Mouse (Mus musculus) limb, embryonic 11.5 days (tissue): ENCODE measurements around the gene Sel1l. TPM values are rescaled to one million over a fixed set of nuclear protein-coding genes. Genes with fewer than 3 reads are reported as not detected.
A peak's percentile ranks its signal among the peaks of the same experiment; 100 is the strongest.

Experiments
- ATAC-seq: fragments of 200-750 bp; cut with Nextera tagmentation; 2 replicates; pipeline ENCODE4 v1.8.0; 2017; ENCODE audit warnings: low read depth; ENCODE audit not compliant: insufficient number of reproducible peaks, low FRiP score, low TSS enrichment
- DNase-seq: peaks from one replicate; pipeline ENCODE4 v3.0.0-alpha.2; 2015; ENCODE audit warnings: low spot score
- H3K27ac ChIP-seq: fragments of 300-500 bp; sonication (generic); replicated peaks from 2 replicates; pipeline ENCODE4 v1.5.1; 2014; ENCODE audit warnings: low read depth, mild to moderate bottlenecking, low read length
- H3K27me3 ChIP-seq: fragments of 300-500 bp; sonication (generic); 2 replicates; pipeline ENCODE4 v1.6.1; 2014; ENCODE audit warnings: mild to moderate bottlenecking, low read length, mixed read lengths; ENCODE audit not compliant: control insufficient read depth, insufficient read depth
- H3K36me3 ChIP-seq: fragments of 300-500 bp; sonication (generic); 2 replicates; pipeline ENCODE4 v1.6.1; 2014; ENCODE audit warnings: mild to moderate bottlenecking, low read length, moderate library complexity, mixed read lengths; ENCODE audit not compliant: control insufficient read depth, insufficient read depth
- H3K4me1 ChIP-seq: fragments of 300-500 bp; sonication (generic); 2 replicates; pipeline ENCODE4 v1.6.1; 2014; ENCODE audit warnings: low read length, mixed read lengths; ENCODE audit not compliant: control insufficient read depth, insufficient read depth
- H3K4me2 ChIP-seq: fragments of 300-500 bp; sonication (generic); 2 replicates; pipeline ENCODE4 v1.6.1; 2014; ENCODE audit warnings: low read depth, mild to moderate bottlenecking, moderate library complexity; ENCODE audit not compliant: severe bottlenecking
- H3K4me3 ChIP-seq: fragments of 300-500 bp; sonication (generic); 2 replicates; pipeline ENCODE4 v1.5.1; 2014; ENCODE audit warnings: low read depth, low read length
- H3K9ac ChIP-seq: fragments of 300-500 bp; sonication (generic); 2 replicates; pipeline ENCODE4 v1.6.1; 2014; ENCODE audit warnings: mild to moderate bottlenecking, low read length
- H3K9me3 ChIP-seq: fragments of 300-500 bp; sonication (generic); 2 replicates; pipeline ENCODE4 v1.6.1; 2016; ENCODE audit warnings: low read length; ENCODE audit not compliant: control insufficient read depth
- WGBS: fragments of 180-500 bp; shearing (Covaris S2); extraction: QIAGEN DNeasy Blood & Tissue Kit; methylation state at CpG from one replicate; pipeline ENCODE4 v1.1.7; 2014; 5-methylcytosine and 5-hydroxymethylcytosine counted together
- polyA plus RNA-seq: library from polyadenylated mRNA; unstranded; fragments of >200 nt; fragmentation: Nextera tagmentation; extraction: Ambion mirVana; gene quantifications from 2 replicates; pipeline ENCODE4 v1.2.1, GENCODE M21; 2014

The Sel1l gene
- polyA plus RNA-seq, 1 experiment from 2014 or later: 64.9 TPM

DNA sequence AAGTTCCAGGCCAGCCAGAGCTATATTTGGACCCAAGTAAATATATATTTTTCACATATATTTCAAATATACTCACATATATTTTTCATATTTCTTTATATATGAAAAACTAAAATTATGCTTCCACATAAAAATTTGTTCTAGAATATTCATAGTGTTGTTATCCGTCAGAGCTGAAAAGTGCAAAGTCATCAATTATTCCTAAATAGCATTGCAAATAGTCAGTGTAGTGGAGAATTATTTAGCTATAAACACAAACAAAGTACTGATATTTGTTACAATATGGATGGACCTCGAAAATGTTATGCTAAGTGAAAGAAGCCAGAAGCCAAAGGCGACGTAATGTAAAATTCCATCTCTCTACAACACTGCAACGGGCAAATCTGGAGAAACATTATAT, 67.5 kb downstream of the Sel1l start:
- ATAC-seq (no peak), DNase-seq (no peak)
- WGBS: 89% methylated on average over 5 of the region's 5 CpGs
- peaks cover 3% of the 10 kb centered on the region for H3K4me1 ChIP-seq
- no peaks in the 10 kb centered on the region for H3K9me3 ChIP-seq
- no peaks in the 10 kb centered on the region; the same call in 1 of the 2 replicates for H3K27me3 ChIP-seq
- no peak overlapping the region for H3K4me3 ChIP-seq
- H3K4me2 ChIP-seq: no peak overlapping the region
- no peaks in the 10 kb centered on the region for H3K36me3 ChIP-seq
- no peak overlapping the region for H3K27ac ChIP-seq
- H3K9ac ChIP-seq: no peak overlapping the region

DNA sequence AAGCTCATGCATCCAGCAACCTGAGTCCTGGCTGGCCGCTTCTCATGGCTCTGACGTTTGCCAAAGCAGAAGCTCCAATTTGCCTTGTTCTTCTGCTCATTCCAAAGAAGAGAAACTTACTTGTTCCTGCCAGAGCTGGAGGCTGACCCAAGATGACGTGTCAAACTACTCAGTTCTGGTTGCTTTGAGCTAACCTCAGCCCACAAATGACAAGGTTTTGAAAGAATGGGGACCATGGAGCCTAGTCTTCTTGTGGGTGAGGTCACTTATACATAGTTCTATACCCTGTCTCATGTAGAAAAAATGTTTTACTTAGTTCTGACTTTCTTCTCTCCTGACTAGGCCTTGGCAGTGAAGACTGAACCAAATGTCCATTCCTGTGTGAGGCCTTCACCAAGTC, 68.4 kb downstream of the Sel1l start:
- WGBS: 80% methylated on average over 3 of the region's 3 CpGs

GRCm38 (mm10) chr12:91779004-91779365, 70.0 kb downstream of the Sel1l start:
- ATAC-seq (peak; percentile 91), DNase-seq (peak; percentile 85)
- Histone ChIP-seq H3K9ac (peak overlapping the region; percentile 51), H3K4me2 (peak overlapping the region; percentile 96), H3K9me3 (no peaks in the 10 kb centered on the region), H3K36me3 (no peaks in the 10 kb centered on the region), H3K4me1 (no peaks in the 10 kb centered on the region), H3K27me3 (no peaks in the 10 kb centered on the region; the same call in 1 of the 2 replicates), H3K27ac (no peak overlapping the region), H3K4me3 (peak overlapping the region; percentile 53)
- WGBS: 0% methylated on average over 30 of the region's 35 CpGs

More for the DNA sequence above, 68.4 kb downstream of the Sel1l start:
- Histone ChIP-seq H3K36me3 (no peaks in the 10 kb centered on the region), H3K9me3 (no peaks in the 10 kb centered on the region), H3K27me3 (no peaks in the 10 kb centered on the region; the same call in 1 of the 2 replicates), H3K4me3 (no peak overlapping the region), H3K4me2 (no peak overlapping the region), H3K9ac (no peak overlapping the region), H3K27ac (no peak overlapping the region), H3K4me1 (no peaks in the 10 kb centered on the region)
- ATAC-seq: no peak
- no peak for DNase-seq

DNA sequence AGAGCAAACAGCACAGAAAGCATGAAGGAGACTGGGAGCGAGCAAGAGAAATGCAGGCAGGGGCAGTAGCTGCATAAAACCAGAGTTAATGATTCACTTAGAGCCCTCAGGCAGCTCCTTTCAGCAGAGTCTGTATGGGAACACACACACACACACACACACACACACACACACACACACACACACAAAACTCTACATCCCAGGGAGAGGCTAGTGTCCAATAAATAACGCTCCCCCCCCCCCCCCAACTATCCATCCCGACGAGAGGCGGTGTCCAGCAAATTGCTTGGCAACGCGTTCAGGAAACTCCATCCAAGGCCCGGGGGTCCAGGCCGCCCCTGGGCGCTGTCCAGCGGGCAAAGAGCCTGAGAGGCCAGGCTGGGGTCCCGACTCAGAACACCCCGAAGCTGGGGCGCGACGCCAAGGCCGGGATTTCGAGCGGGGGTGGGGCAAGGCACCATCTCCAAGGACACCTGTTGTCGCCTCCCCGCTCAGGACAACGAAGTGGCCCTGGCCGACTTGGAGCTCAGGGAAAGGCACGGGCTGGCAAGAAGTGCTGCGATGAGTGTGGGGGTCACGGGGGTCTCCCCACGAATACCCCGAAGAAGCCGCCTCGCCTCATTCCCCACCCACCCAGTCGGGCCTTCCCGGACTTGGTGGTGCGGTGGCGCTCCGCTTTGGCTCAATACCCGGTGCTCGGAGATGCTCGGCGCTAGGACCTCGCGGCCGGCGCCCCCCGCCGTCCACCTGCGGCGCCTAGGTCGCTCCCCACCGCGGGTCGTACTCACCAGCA, 70.5 kb downstream of the Sel1l start:
- Histone ChIP-seq H3K4me2 (peak overlapping the region; percentile 96), H3K27me3 (no peaks in the 10 kb centered on the region; the same call in 1 of the 2 replicates), H3K9ac (peak overlapping the region; percentile 51), H3K36me3 (no peaks in the 10 kb centered on the region), H3K27ac (no peak overlapping the region), H3K4me1 (no peaks in the 10 kb centered on the region), H3K4me3 (peak overlapping the region; percentile 53), H3K9me3 (no peaks in the 10 kb centered on the region)
- ATAC-seq (peak; percentile 76), DNase-seq (peak; percentile 64)
- WGBS: 1% methylated on average over 45 of the region's 51 CpGs

- no peak overlapping the region for H3K4me2 ChIP-seq
- DNase-seq (no peak), ATAC-seq (no peak)
- no peak overlapping the region for H3K9ac ChIP-seq
- no peaks in the 10 kb centered on the region for H3K4me1 ChIP-seq
- no peak overlapping the region for H3K27ac ChIP-seq
- WGBS: 81% methylated on average over 5 of the region's 5 CpGs
- no peaks in the 10 kb centered on the region for H3K36me3 ChIP-seq
- no peak overlapping the region for H3K4me3 ChIP-seq
- no peaks in the 10 kb centered on the region for H3K9me3 ChIP-seq
- H3K27me3 ChIP-seq: no peaks in the 10 kb centered on the region; the same call in 1 of the 2 replicates
Observed at GRCm38 (mm10) chr12:91776342-91776741, 72.6 kb downstream of the Sel1l start.

GRCm38 (mm10) chr12:91774811-91775284, 74.1 kb downstream of the Sel1l start:
- H3K4me1 ChIP-seq: no peaks in the 10 kb centered on the region
- H3K27ac ChIP-seq: no peak overlapping the region
- H3K9me3 ChIP-seq: no peaks in the 10 kb centered on the region
- no peaks in the 10 kb centered on the region for H3K36me3 ChIP-seq
- no peaks in the 10 kb centered on the region; the same call in 1 of the 2 replicates for H3K27me3 ChIP-seq
- WGBS: 73% methylated on average over 8 of the region's 8 CpGs
- no peak overlapping the region for H3K4me3 ChIP-seq
- DNase-seq (no peak), ATAC-seq (no peak)
- no peak overlapping the region for H3K4me2 ChIP-seq
- no peak overlapping the region for H3K9ac ChIP-seq

- Histone ChIP-seq H3K9ac (no peak overlapping the region), H3K9me3 (no peaks in the 10 kb centered on the region), H3K4me2 (no peak overlapping the region), H3K4me1 (no peaks in the 10 kb centered on the region), H3K27me3 (no peaks in the 10 kb centered on the region), H3K36me3 (no peaks in the 10 kb centered on the region), H3K27ac (no peak overlapping the region), H3K4me3 (no peak overlapping the region)
- 81% methylated on average over 2 of the region's 2 CpGs for WGBS
- ATAC-seq (no peak), DNase-seq (no peak)
Observed at GRCm38 (mm10) chr12:91768871-91769270, 80.1 kb downstream of the Sel1l start.

- H3K27ac ChIP-seq: no peak overlapping the region
- no peak overlapping the region for H3K9ac ChIP-seq
- H3K36me3 ChIP-seq: no peaks in the 10 kb centered on the region
- WGBS: 88% methylated on average over 6 of the region's 6 CpGs
- no peaks in the 10 kb centered on the region for H3K4me1 ChIP-seq
- DNase-seq (no peak), ATAC-seq (no peak)
- H3K4me3 ChIP-seq: no peak overlapping the region
- no peaks in the 10 kb centered on the region for H3K27me3 ChIP-seq
- H3K9me3 ChIP-seq: no peaks in the 10 kb centered on the region
- no peak overlapping the region for H3K4me2 ChIP-seq
Observed at GRCm38 (mm10) chr12:91768176-91768575, 80.8 kb downstream of the Sel1l start.
